In the genomic region with DNA sequence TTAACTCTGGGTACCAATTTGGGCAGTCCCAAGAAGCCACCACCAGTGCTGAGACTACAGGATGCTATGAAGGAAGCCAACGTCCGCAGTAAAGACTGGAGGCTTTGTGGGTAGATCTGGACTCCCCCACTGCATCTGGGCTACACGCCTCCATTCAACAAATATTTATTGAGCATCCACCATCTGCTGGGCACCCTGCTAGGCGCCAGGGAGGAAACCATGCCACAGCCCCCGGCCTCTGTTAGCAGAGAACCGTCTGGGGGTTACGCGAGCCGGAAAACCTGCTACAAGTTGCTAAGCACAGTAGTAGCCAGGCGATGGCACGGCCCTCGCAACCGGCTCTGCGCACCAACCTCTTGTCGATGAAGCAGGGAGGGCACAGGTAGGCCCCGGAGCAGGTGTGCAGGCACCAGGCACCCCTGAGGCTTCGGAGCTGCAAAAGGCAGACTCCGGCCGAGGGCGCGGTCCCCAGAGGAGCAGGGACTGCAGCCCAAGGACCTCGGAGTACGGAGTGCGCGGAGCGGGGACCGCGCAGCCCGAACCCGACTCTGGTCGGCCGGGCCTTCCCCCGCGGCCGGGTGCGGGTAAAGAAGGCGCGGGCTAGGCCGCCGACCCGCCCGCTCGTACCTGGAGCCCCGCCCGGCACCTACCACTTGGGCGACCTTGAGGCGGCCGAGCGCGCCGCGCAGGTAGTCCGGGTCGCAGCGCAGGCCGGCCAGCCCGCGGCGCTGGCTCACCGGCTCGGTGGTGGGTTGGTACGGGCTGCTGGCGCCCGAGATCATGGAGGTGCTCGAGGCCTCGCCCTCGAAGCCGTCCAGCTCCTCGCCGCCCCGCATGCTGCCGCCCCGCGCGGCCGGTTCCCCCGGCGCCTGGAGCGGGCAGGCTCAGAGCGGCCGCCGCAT, we compare ENCODE assay signal across 7 mouse cellular contexts. TPM values are rescaled to one million over a fixed set of nuclear protein-coding genes. Genes with fewer than 3 reads are reported as not detected.
A peak's percentile ranks its signal among the peaks of the same experiment; 100 is the strongest.
DNase-seq lines count a peak whose midpoint lies in the region; ATAC-seq and TF ChIP-seq lines count a peak whose summit lies in the region.

No protein-coding gene starts in this region.

- TF ChIP-seq POLR2A in bone marrow, adult 2 months (IDR thresholded peaks at IDR 0.05; ENCODE audit: borderline replicate concordance, control insufficient read depth, low read depth, low read length), result no peak

- in situ Hi-C loops in ES-E14 (cut with MboI; ENCODE audit: low sequenced_read_pairs in 2 of 2, unreplicated experiment in 2 of 2), result no loop called here

- ATAC-seq in erythroid progenitor cell, adult 5-6 weeks (replicated peaks; ENCODE audit: low FRiP score, poor library complexity, severe bottlenecking), result peak; percentile 39; the same call in 1 of the 2 replicates
- peak; percentile 89 for ATAC-seq in hindbrain, embryonic 12.5 days (ENCODE audit: low FRiP score)

- H3K27ac ChIP-seq in ES-E14 (ENCODE audit: insufficient read depth, low read depth, low read length, poor library complexity, severe bottlenecking), result no peak overlapping the region
- no peak overlapping the region for H3K27ac ChIP-seq in bone marrow, adult 2 months (ENCODE audit: control insufficient read depth, insufficient read depth, low read depth, low read length, poor library complexity)
- peak overlapping the region; percentile 74 for H3K27ac ChIP-seq in hindbrain, embryonic 12.5 days
- H3K27ac ChIP-seq in macrophage, result no peak overlapping the region

- H3K9me3 ChIP-seq in ES-E14 (ENCODE audit: control insufficient read depth, insufficient read depth, low read depth, low read length), result no peaks in the 10 kb centered on the region
- H3K9me3 ChIP-seq in hindbrain, embryonic 12.5 days (replicated peaks), result no peaks in the 10 kb centered on the region

- H3K4me2 ChIP-seq in hindbrain, embryonic 12.5 days (replicated peaks), result peak overlapping the region; percentile 91

- H3K9ac ChIP-seq in ES-E14 (ENCODE audit: insufficient read depth, low read depth, low read length, poor library complexity, severe bottlenecking), result peak overlapping the region; percentile 89
- H3K9ac ChIP-seq in hindbrain, embryonic 12.5 days, result peak overlapping the region; percentile 82

- H3K4me1 ChIP-seq in ES-E14 (ENCODE audit: control insufficient read depth in 2 of 2, insufficient read depth in 2 of 2, low read length in 2 of 2, poor library complexity in 1 of 2), result peaks cover 0 to 6% of the 10 kb centered on the region in 2 experiments; a peak in 2 of 4 replicates
- H3K4me1 ChIP-seq in bone marrow, adult 2 months (ENCODE audit: control insufficient read depth, insufficient read depth, low read length), result no peaks in the 10 kb centered on the region
- peaks cover 16% of the 10 kb centered on the region for H3K4me1 ChIP-seq in hindbrain, embryonic 12.5 days

- no peak for TF ChIP-seq CTCF in bone marrow, adult 2 months (IDR thresholded peaks at IDR 0.05; ENCODE audit: control insufficient read depth, insufficient read depth, low read length)

- H3K79me2 ChIP-seq in macrophage (ENCODE audit: inconsistent target), result peaks cover 49% of the 10 kb centered on the region

- H3K36me3 ChIP-seq in ES-E14 (ENCODE audit: control insufficient read depth, insufficient read depth, low read length, poor library complexity, severe bottlenecking) (0 out of 2 replicates have a peak, but pooled peaks cover 3% of the 10 kb centered on the region), macrophage (ENCODE audit: inconsistent target) (no peaks in the 10 kb centered on the region)
- H3K36me3 ChIP-seq in hindbrain, embryonic 12.5 days, result no peaks in the 10 kb centered on the region

- no peak for DNase-seq in ES-E14 (ENCODE audit: low read depth, low spot score)
- peak; percentile 45 to 59 for DNase-seq in layer of hippocampus, postnatal 36 days
- peak; percentile 58 to 62 for DNase-seq in right cerebral cortex, adult 2 months (ENCODE audit: low spot score in 2 of 2)

- H3K4me3 ChIP-seq in ES-E14 (ENCODE audit: insufficient read depth in 1 of 2, low read depth in 1 of 2, low read length in 2 of 2, poor library complexity in 1 of 2, severe bottlenecking in 1 of 2) (peak overlapping the region; percentile 95 to 96), macrophage (ENCODE audit: inconsistent target) (peak overlapping the region; percentile 43)
- H3K4me3 ChIP-seq in bone marrow, adult 2 months (replicated peaks; ENCODE audit: control insufficient read depth, low read depth, low read length), result peak overlapping the region; percentile 48
- H3K4me3 ChIP-seq in hindbrain, embryonic 12.5 days, result peak overlapping the region; percentile 68

- H3K27me3 ChIP-seq in hindbrain, embryonic 12.5 days, result no peaks in the 10 kb centered on the region

- under 1% methylated on average over 80 of the region's 82 CpGs for WGBS in bone marrow, adult 2 months
- under 1% methylated on average over 57 of the region's 82 CpGs for WGBS in hindbrain, embryonic 12.5 days
- 2% methylated on average over 76 of the region's 82 CpGs for WGBS in macrophage (ENCODE audit: missing documents)

TF ChIP-seq in ES-E14, 5 proteins besides CTCF, POLR2A, EP300 and RAD21:
- TF ChIP-seq ZNF384 (IDR thresholded peaks at IDR 0.05; ENCODE audit: low read depth, low read length), result no peak
- TF ChIP-seq ZC3H11A (IDR thresholded peaks at IDR 0.05; ENCODE audit: borderline replicate concordance, low read depth, low read length), result no peak
- no peak for TF ChIP-seq CHD2 (IDR thresholded peaks at IDR 0.05; ENCODE audit: low read depth, low read length)
- TF ChIP-seq HCFC1 (IDR thresholded peaks at IDR 0.05; ENCODE audit: borderline replicate concordance, insufficient read depth, low read length), result no peak
- TF ChIP-seq MAFK (IDR thresholded peaks at IDR 0.05; ENCODE audit: insufficient read depth, low read depth, low read length), result no peak

RNA-seq across cellular contexts. Expression of gene Cmtm4, which starts 0.6 kb away (rescaled TPM):
- 20.5 and 21.3 TPM in 2 replicates for total RNA-seq in ES-E14 (2012; rRNA removed)
- 0.50 and 2.4 TPM in 2 replicates for polyA plus RNA-seq in bone marrow, adult 2 months (2011; ENCODE audit: insufficient read depth, insufficient read length, low replicate concordance, missing spikeins)
- total RNA-seq in erythroid progenitor cell, adult 5-6 weeks (2015; ENCODE audit: low replicate concordance), result 0.36 TPM in 1 of 2 replicates, not detected in the other
- under 0.01 and 1.0 TPM in 2 replicates for total RNA-seq in erythroid progenitor cell, adult 5-6 weeks (2017; ENCODE audit: low replicate concordance)
- polyA plus RNA-seq in hindbrain, embryonic 12.5 days (2016; fragmentation: Nextera tagmentation; extraction: Ambion mirVana), result 2.3 and 2.4 TPM in 2 replicates
- 10 to 100 TPM; 59.5 to 62.7 TPM for total RNA-seq in layer of hippocampus, postnatal 36 days (2021)
- 10 to 100 TPM in 12 of 26 experiments, 1 to 10 TPM in 14; 2.3 to 18.3 (median 7.2) TPM for total RNA-seq in macrophage (2018; cell fraction: chromatin; rRNA removed)
- 10 to 100 TPM in 10 of 26 experiments, 1 to 10 TPM in 16; 4.8 to 15.0 (median 7.8) TPM for total RNA-seq in macrophage (2018; cell fraction: cytosol; rRNA removed)
- total RNA-seq in macrophage (2018; cell fraction: nucleus; rRNA removed), result 10 to 100 TPM in 16 of 26 experiments, 1 to 10 TPM in 10; 6.0 to 22.5 (median 11.9) TPM
- 7.3 to 11.9 TPM (median 9.5 TPM) in 3 replicates for polyA plus RNA-seq in macrophage (2018)

RNA-seq across cellular contexts. Expression of gene Dync1li2, which starts 47.8 kb away (rescaled TPM):
- 27.5 and 28.9 TPM in 2 replicates for total RNA-seq in ES-E14 (2012; rRNA removed)
- polyA plus RNA-seq in bone marrow, adult 2 months (2011; ENCODE audit: insufficient read depth, insufficient read length, low replicate concordance, missing spikeins), result 25.4 and 28.5 TPM in 2 replicates
- total RNA-seq in erythroid progenitor cell, adult 5-6 weeks (2015; ENCODE audit: low replicate concordance), result 24.1 and 34.4 TPM in 2 replicates
- 62.9 and 69.6 TPM in 2 replicates for total RNA-seq in erythroid progenitor cell, adult 5-6 weeks (2017; ENCODE audit: low replicate concordance)
- polyA plus RNA-seq in hindbrain, embryonic 12.5 days (2016; fragmentation: Nextera tagmentation; extraction: Ambion mirVana), result 131 and 135 TPM in 2 replicates
- 100 to 1,000 TPM; 246 to 289 TPM for total RNA-seq in layer of hippocampus, postnatal 36 days (2021)
- 100 to 1,000 TPM in 22 of 26 experiments, 10 to 100 TPM in 4; 62.6 to 206 (median 146) TPM for total RNA-seq in macrophage (2018; cell fraction: chromatin; rRNA removed)
- total RNA-seq in macrophage (2018; cell fraction: cytosol; rRNA removed), result 10 to 100 TPM; 25.4 to 44.7 (median 34.5) TPM
- total RNA-seq in macrophage (2018; cell fraction: nucleus; rRNA removed), result 100 to 1,000 TPM in 8 of 26 experiments, 10 to 100 TPM in 18; 51.9 to 125 (median 90.2) TPM
- 33.1 to 37.5 TPM (median 36.4 TPM) in 3 replicates for polyA plus RNA-seq in macrophage (2018)

RNA-seq across cellular contexts. Expression of gene Cmtm3, which starts 55.8 kb away (rescaled TPM):
- total RNA-seq in ES-E14 (2012; rRNA removed), result 8.0 and 12.6 TPM in 2 replicates
- 21.4 and 22.8 TPM in 2 replicates for polyA plus RNA-seq in bone marrow, adult 2 months (2011; ENCODE audit: insufficient read depth, insufficient read length, low replicate concordance, missing spikeins)
- 2.9 and 10.8 TPM in 2 replicates for total RNA-seq in erythroid progenitor cell, adult 5-6 weeks (2015; ENCODE audit: low replicate concordance)
- total RNA-seq in erythroid progenitor cell, adult 5-6 weeks (2017; ENCODE audit: low replicate concordance), result 6.0 TPM in 1 of 2 replicates, not detected in the other
- 84.4 and 92.5 TPM in 2 replicates for polyA plus RNA-seq in hindbrain, embryonic 12.5 days (2016; fragmentation: Nextera tagmentation; extraction: Ambion mirVana)
- total RNA-seq in layer of hippocampus, postnatal 36 days (2021), result 10 to 100 TPM; 11.7 to 17.4 TPM
- total RNA-seq in macrophage (2018; cell fraction: chromatin; rRNA removed), result 100 to 1,000 TPM; 136 to 289 (median 214) TPM
- total RNA-seq in macrophage (2018; cell fraction: cytosol; rRNA removed), result 100 to 1,000 TPM; 147 to 208 (median 174) TPM
- total RNA-seq in macrophage (2018; cell fraction: nucleus; rRNA removed), result 100 to 1,000 TPM; 129 to 308 (median 202) TPM
- polyA plus RNA-seq in macrophage (2018), result 170 to 223 TPM (median 206 TPM) in 3 replicates

Comparison
In these comparisons a context has a peak if more than half of its experiments do, and no peak if none do; other contexts are left out.
1. H3K4me3 ChIP-seq: peak in every context shown above with its lines; median percentile 96 in ES-E14; 68 in hindbrain, embryonic 12.5 days; 48 in bone marrow, adult 2 months; 43 in macrophage.
2. RNA of gene Cmtm4, which starts 0.6 kb away (total RNA-seq): 59.5 to 62.7 TPM in layer of hippocampus, postnatal 36 days and 20.5 to 21.3 TPM in ES-E14; under 0.01 to 1.0 TPM in erythroid progenitor cell, adult 5-6 weeks; every median in the first group is over 10 times any median in the second.